Mouse (Mus musculus): ENCODE data around the gene Onecut3. TPM values are rescaled to one million over a fixed set of nuclear protein-coding genes. Genes with fewer than 3 reads are reported as not detected.

Gene Onecut3
- not detected for total RNA-seq (2023)

GRCm38 (mm10) chr10:80494732-80495131, at the start of gene Onecut3:
TSS of gene Onecut3 (plus strand) at chr10:80494835.

GRCm38 (mm10) chr10:80538710-80539394, 44.2 kb downstream of the Onecut3 start, which contains the start of gene Atp8b3:
TSS of gene Atp8b3 (minus strand) at chr10:80539124.

GRCm38 (mm10) chr10:80561116-80561944, 66.7 kb downstream of the Onecut3 start, which contains the start of gene Rexo1:
TSS of gene Rexo1 (minus strand) at chr10:80561560.

Other genes starting within 250 kb of the Onecut3 start
- 100 to 1,000 TPM in 1 of 2 experiments, 10 to 100 TPM in 1; 98.1 to 106 TPM for gene Ndufs7, start 245.7 kb upstream of the Onecut3 start, total RNA-seq (2023)
- 1 to 10 TPM; 1.2 to 3.8 TPM for gene Gamt, start 233.8 kb upstream of the Onecut3 start, total RNA-seq (2023)
- 100 to 1,000 TPM; 147 to 159 TPM for gene Dazap1, start 233.3 kb upstream of the Onecut3 start, total RNA-seq (2023)
- 1,000 to 10,000 TPM; 2,823 to 2,836 TPM for gene Rps15, start 202.4 kb upstream of the Onecut3 start, total RNA-seq (2023)
- under 1 TPM; 0.24 to 0.35 TPM for gene Apc2, start 198.9 kb upstream of the Onecut3 start, total RNA-seq (2023)
- gene 2310011J03Rik, start 174.3 kb upstream of the Onecut3 start, total RNA-seq (2023): 10 to 100 TPM; 27.6 to 32.1 TPM
- 1 to 10 TPM; 1.0 to 1.1 TPM for gene Pcsk4, start 165.3 kb upstream of the Onecut3 start, total RNA-seq (2023)
- gene Reep6, start 164.9 kb upstream of the Onecut3 start, total RNA-seq (2023): under 1 TPM in 1 of 2 experiments, not detected in 1; 0.26 TPM
- not detected for gene Adamtsl5, start 146.4 kb upstream of the Onecut3 start, total RNA-seq (2023)
- not detected for gene Plk5, start 138.4 kb upstream of the Onecut3 start, total RNA-seq (2023)
- 1 to 10 TPM; 8.4 to 9.4 TPM for gene Mex3d, start 107.2 kb upstream of the Onecut3 start, total RNA-seq (2023)
- gene Mbd3, start 95.3 kb upstream of the Onecut3 start, total RNA-seq (2023): 100 to 1,000 TPM in 1 of 2 experiments, 10 to 100 TPM in 1; 99.8 to 108 TPM
- 10 to 100 TPM; 69.0 to 71.6 TPM for gene Uqcr11, start 88.0 kb upstream of the Onecut3 start, total RNA-seq (2023)
- 100 to 1,000 TPM; 202 to 212 TPM for gene Tcf3, start 61.2 kb upstream of the Onecut3 start, total RNA-seq (2023)
- not detected for gene Atp8b3, start 44.3 kb downstream of the Onecut3 start, total RNA-seq (2023)
- gene Rexo1, start 66.7 kb downstream of the Onecut3 start, total RNA-seq (2023): 100 to 1,000 TPM; 117 to 120 TPM
- gene Klf16, start 82.5 kb downstream of the Onecut3 start, total RNA-seq (2023): 10 to 100 TPM; 32.4 to 32.5 TPM
- 100 to 1,000 TPM; 111 to 117 TPM for gene Abhd17a, start 95.5 kb downstream of the Onecut3 start, total RNA-seq (2023)
- gene Scamp4, start 108.0 kb downstream of the Onecut3 start, total RNA-seq (2023): 10 to 100 TPM; 54.1 to 64.9 TPM
- gene Adat3, start 108.0 kb downstream of the Onecut3 start, total RNA-seq (2023): 10 to 100 TPM in 1 of 2 experiments, 1 to 10 TPM in 1; 6.4 to 13.3 TPM
- gene Gm49322, start 111.2 kb downstream of the Onecut3 start, total RNA-seq (2023): 10 to 100 TPM in 1 of 2 experiments, 1 to 10 TPM in 1; 9.1 to 10.4 TPM
- gene Csnk1g2, start 128.0 kb downstream of the Onecut3 start, total RNA-seq (2023): 100 to 1,000 TPM; 203 to 222 TPM
- 10 to 100 TPM; 32.1 to 40.9 TPM for gene Btbd2, start 162.2 kb downstream of the Onecut3 start, total RNA-seq (2023)
- gene Mknk2, start 183.3 kb downstream of the Onecut3 start, total RNA-seq (2023): 100 to 1,000 TPM; 441 to 463 TPM
- gene Mob3a, start 207.1 kb downstream of the Onecut3 start, total RNA-seq (2023): 100 to 1,000 TPM; 123 to 146 TPM
- gene Izumo4, start 207.3 kb downstream of the Onecut3 start, total RNA-seq (2023): 10 to 100 TPM; 45.0 to 50.1 TPM
- 100 to 1,000 TPM; 148 to 163 TPM for gene Ap3d1, start 247.4 kb downstream of the Onecut3 start, total RNA-seq (2023)

All from B cell, adult 67 days (primary cell).